ENCODE assay signal across 8 mouse cellular contexts in genomic region chr3:105052937-105053697, GRCm38 (mm10). TPM values are rescaled to one million over a fixed set of nuclear protein-coding genes. Genes with fewer than 3 reads are reported as not detected.
DNase-seq lines count a peak whose midpoint lies in the region; ATAC-seq lines count a peak whose summit lies in the region.

Gene Cttnbp2nl (minus strand): TSS chr3:105053146.

- H3K4me2 ChIP-seq in embryonic facial prominence, embryonic 13.5 days: peak within 1 kb of the TSS; percentile 80
- H3K4me2 ChIP-seq in kidney, embryonic 14.5 days (replicated peaks; ENCODE audit: low read depth, low read length): peak within 1 kb of the TSS; percentile 64
- peak within 1 kb of the TSS; percentile 67 for H3K4me2 ChIP-seq in limb, embryonic 15.5 days

- H3K4me3 ChIP-seq in embryonic facial prominence, embryonic 13.5 days: peak within 1 kb of the TSS; percentile 80
- peak within 1 kb of the TSS; percentile 67 for H3K4me3 ChIP-seq in kidney, embryonic 14.5 days (ENCODE audit: low read length)
- H3K4me3 ChIP-seq in limb, embryonic 15.5 days: peak within 1 kb of the TSS; percentile 92

- peak within 1 kb of the TSS; percentile 78 for H3K27ac ChIP-seq in embryonic facial prominence, embryonic 13.5 days
- H3K27ac ChIP-seq in kidney, embryonic 14.5 days (ENCODE audit: low read depth, low read length): peak within 1 kb of the TSS; percentile 42
- H3K27ac ChIP-seq in limb, embryonic 15.5 days: peak within 1 kb of the TSS; percentile 79

- no peaks in the 10 kb centered on the region for H3K36me3 ChIP-seq in embryonic facial prominence, embryonic 13.5 days
- H3K36me3 ChIP-seq in kidney, embryonic 14.5 days (ENCODE audit: control insufficient read depth, insufficient read depth, low read length): no peaks in the 10 kb centered on the region
- H3K36me3 ChIP-seq in limb, embryonic 15.5 days: no peaks in the 10 kb centered on the region

- ATAC-seq in embryonic facial prominence, embryonic 13.5 days (ENCODE audit: insufficient number of reproducible peaks, insufficient read depth, low FRiP score, low TSS enrichment, low read depth): peak; percentile 98
- ATAC-seq in kidney, embryonic 14.5 days (ENCODE audit: low FRiP score, low TSS enrichment): peak; percentile 99
- ATAC-seq in limb, embryonic 15.5 days (ENCODE audit: insufficient number of reproducible peaks, low FRiP score, low TSS enrichment, low read depth): peak; percentile 97

- no peaks in the 10 kb centered on the region for H3K27me3 ChIP-seq in embryonic facial prominence, embryonic 13.5 days
- H3K27me3 ChIP-seq in kidney, embryonic 14.5 days (ENCODE audit: control insufficient read depth, insufficient read depth, low read length): no peaks in the 10 kb centered on the region
- no peaks in the 10 kb centered on the region for H3K27me3 ChIP-seq in limb, embryonic 15.5 days

- H3K9ac ChIP-seq in embryonic facial prominence, embryonic 13.5 days: peak within 1 kb of the TSS; percentile 87
- H3K9ac ChIP-seq in kidney, embryonic 14.5 days (ENCODE audit: low read depth, low read length): peak within 1 kb of the TSS; percentile 76
- H3K9ac ChIP-seq in limb, embryonic 15.5 days: peak within 1 kb of the TSS; percentile 88

- 2% methylated on average over 31 of the region's 31 CpGs for WGBS in embryonic facial prominence, embryonic 13.5 days
- 2% methylated on average over 31 of the region's 31 CpGs for WGBS in kidney, embryonic 14.5 days
- WGBS in limb, embryonic 15.5 days: 3% methylated on average over 25 of the region's 31 CpGs

- peak; percentile 92 for DNase-seq in 3134 (ENCODE audit: extremely low read depth, insufficient read length, low spot score)
- DNase-seq in adrenal gland, postnatal 25 days: peak; percentile 98
- peak; percentile 98 to 99 for DNase-seq in heart, adult 9 months (ENCODE audit: low spot score in 2 of 2)
- peak; percentile 44 to 74 for DNase-seq in monocyte, adult 2 months (ENCODE audit: low read depth in 1 of 2, low spot score in 2 of 2)
- DNase-seq in spleen, postnatal 4 days (ENCODE audit: low spot score in 2 of 2): peak; percentile 76 to 86

- H3K9me3 ChIP-seq in embryonic facial prominence, embryonic 13.5 days: no peaks in the 10 kb centered on the region
- no peaks in the 10 kb centered on the region for H3K9me3 ChIP-seq in kidney, embryonic 14.5 days (ENCODE audit: control insufficient read depth, low read length)
- no peaks in the 10 kb centered on the region for H3K9me3 ChIP-seq in limb, embryonic 15.5 days

- H3K4me1 ChIP-seq in embryonic facial prominence, embryonic 13.5 days: peaks cover 29% of the 10 kb centered on the region
- peaks cover 15% of the 10 kb centered on the region; the same call in 1 of the 2 replicates for H3K4me1 ChIP-seq in kidney, embryonic 14.5 days (ENCODE audit: control insufficient read depth, insufficient read depth, low read length)
- peaks cover 24% of the 10 kb centered on the region for H3K4me1 ChIP-seq in limb, embryonic 15.5 days

RNA-seq across cellular contexts. Expression of gene Cttnbp2nl, which starts in this region (rescaled TPM):
- 14.1 and 19.3 TPM in 2 replicates for total RNA-seq in adrenal gland, postnatal 25 days (2021)
- polyA plus RNA-seq in embryonic facial prominence, embryonic 13.5 days (2015; fragmentation: Nextera tagmentation; extraction: Ambion mirVana): 40.4 and 40.5 TPM in 2 replicates
- 11.5 and 27.4 TPM in 2 replicates for polyA plus RNA-seq in kidney, embryonic 14.5 days (2014; fragmentation: Nextera tagmentation; extraction: Ambion mirVana)
- 28.1 and 28.7 TPM in 2 replicates for polyA plus RNA-seq in limb, embryonic 15.5 days (2015; fragmentation: Nextera tagmentation; extraction: Ambion mirVana)

Comparison
In these comparisons a context has a peak if more than half of its experiments do, and no peak if none do; other contexts are left out.
1. Peak in every context shown above with its lines: DNase-seq, ATAC-seq, H3K4me3 ChIP-seq and H3K27ac ChIP-seq.